Mouse (Mus musculus) testis, adult 2 months (tissue): ENCODE results near the gene Rpl10-ps3.

Experiments
- CTCF ChIP-seq: fragments of 200-500 bp; IDR thresholded peaks from 2 replicates; pipeline ENCODE4 v1.5.1; 2012; ENCODE audit warnings: low read depth, mild to moderate bottlenecking, inconsistent platforms, low read length, moderate library complexity; ENCODE audit not compliant: control insufficient read depth, insufficient read depth, insufficient replicate concordance
- POLR2A ChIP-seq: fragments of 200-500 bp; IDR thresholded peaks from 2 replicates; pipeline ENCODE4 v1.6.1; 2012; ENCODE audit warnings: low read depth, mild to moderate bottlenecking, inconsistent platforms, low read length, moderate library complexity; ENCODE audit not compliant: control insufficient read depth

DNA sequence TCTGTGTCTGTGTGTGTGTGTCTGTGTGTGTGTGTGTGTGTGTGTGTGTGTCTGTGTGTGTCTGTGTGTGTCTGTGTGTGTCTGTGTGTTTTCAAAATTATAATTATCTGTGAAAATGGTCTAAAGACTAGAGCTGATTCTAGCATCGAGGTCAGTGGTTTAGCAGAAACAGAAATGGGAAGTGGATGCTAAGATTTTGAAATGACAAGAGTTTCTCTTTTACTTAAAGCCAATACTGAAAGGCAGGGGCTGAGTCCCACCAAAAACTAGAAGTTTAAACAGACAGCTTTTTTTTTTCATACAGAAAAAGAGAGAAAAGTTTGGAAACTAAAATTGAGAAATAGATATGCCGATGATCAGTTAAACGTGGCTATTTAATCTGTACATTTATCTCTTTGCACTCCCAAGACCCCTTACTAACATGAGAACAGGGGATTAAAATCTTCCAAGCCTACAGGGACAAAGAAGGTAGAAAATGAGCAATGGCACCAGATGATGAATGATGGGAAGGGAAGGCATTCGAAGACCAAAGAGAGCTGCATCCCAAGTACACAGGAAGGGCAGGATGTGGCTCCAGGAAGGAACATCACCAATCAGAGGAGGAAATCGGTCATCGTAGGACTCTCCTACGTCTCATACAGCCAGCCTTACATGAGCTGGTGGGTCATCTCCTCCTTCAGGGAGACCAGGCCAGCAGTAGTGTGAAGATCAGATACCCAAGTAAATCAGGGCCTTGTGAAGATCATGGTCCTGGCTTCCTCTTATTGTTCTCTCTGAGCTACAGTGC lies 9.0 kb downstream of the Rpl10-ps3 start:
- TF ChIP-seq POLR2A (no peak), CTCF (no peak)
